Mouse (Mus musculus) liver, embryonic 16.5 days (tissue): ENCODE data around the gene Bach2. TPM values are rescaled to one million over a fixed set of nuclear protein-coding genes. Genes with fewer than 3 reads are reported as not detected.

ENCODE experiments used
- ATAC-seq: fragments of 200-750 bp; cut with Nextera tagmentation; 2 replicates; pipeline ENCODE4 v1.8.0; 2017; ENCODE audit warnings: low read depth, mild to moderate bottlenecking, moderate number of reproducible peaks, moderate library complexity
- H3K27ac ChIP-seq: fragments of 300-500 bp; sonication (generic); 2 replicates; pipeline ENCODE4 v1.5.1; 2014; ENCODE audit warnings: mild to moderate bottlenecking, low read length
- H3K27me3 ChIP-seq: fragments of 300-500 bp; sonication (generic); 2 replicates; pipeline ENCODE4 v1.6.1; 2014; ENCODE audit warnings: low read depth, low read length, mixed read lengths; ENCODE audit not compliant: control insufficient read depth, insufficient read depth
- H3K36me3 ChIP-seq: fragments of 300-500 bp; sonication (generic); 2 replicates; pipeline ENCODE4 v1.6.1; 2014; ENCODE audit warnings: mild to moderate bottlenecking; ENCODE audit not compliant: control insufficient read depth, insufficient read depth
- H3K4me1 ChIP-seq: fragments of 300-500 bp; sonication (generic); 2 replicates; pipeline ENCODE4 v1.6.1; 2014; ENCODE audit warnings: low read depth, low read length, mixed read lengths; ENCODE audit not compliant: control insufficient read depth
- H3K4me2 ChIP-seq: fragments of 300-500 bp; sonication (generic); 2 replicates; pipeline ENCODE4 v1.6.1; 2014; ENCODE audit warnings: low read depth, low read length, mixed read lengths
- H3K4me3 ChIP-seq: fragments of 300-500 bp; sonication (generic); 2 replicates; pipeline ENCODE4 v1.5.1; 2014; ENCODE audit warnings: low read depth, mild to moderate bottlenecking, low read length
- H3K9ac ChIP-seq: fragments of 300-500 bp; sonication (generic); 2 replicates; pipeline ENCODE4 v1.6.1; 2014; ENCODE audit warnings: low read depth, low read length
- H3K9me3 ChIP-seq: fragments of 300-500 bp; sonication (generic); replicated peaks from 2 replicates; pipeline ENCODE4 v1.6.1; 2016; ENCODE audit warnings: low read length; ENCODE audit not compliant: control insufficient read depth
- WGBS: fragments of 180-500 bp; shearing (Covaris S2); extraction: QIAGEN DNeasy Blood & Tissue Kit; methylation state at CpG from one replicate; pipeline ENCODE4 v1.1.7; 2014; ENCODE audit not compliant: insufficient replicate concordance; 5-methylcytosine and 5-hydroxymethylcytosine counted together
- polyA plus RNA-seq: library from polyadenylated mRNA; unstranded; fragments of >200 nt; fragmentation: Nextera tagmentation; extraction: Ambion mirVana; gene quantifications from 2 replicates; pipeline ENCODE4 v1.2.1, GENCODE M21; 2015

Gene Bach2
- polyA plus RNA-seq, 1 experiment from 2014 or later, result 1.5 TPM

GRCm38 (mm10) chr4:32324111-32324510 lies 85.5 kb downstream of the Bach2 start:
- Histone ChIP-seq H3K4me2 (no peak overlapping the region), H3K36me3 (no peaks in the 10 kb centered on the region), H3K4me1 (no peaks in the 10 kb centered on the region), H3K4me3 (no peak overlapping the region), H3K9me3 (no peaks in the 10 kb centered on the region), H3K9ac (no peak overlapping the region), H3K27me3 (no peaks in the 10 kb centered on the region), H3K27ac (no peak overlapping the region)
- ATAC-seq, result no peak
- 81% methylated on average over 6 of the region's 6 CpGs for WGBS

DNA sequence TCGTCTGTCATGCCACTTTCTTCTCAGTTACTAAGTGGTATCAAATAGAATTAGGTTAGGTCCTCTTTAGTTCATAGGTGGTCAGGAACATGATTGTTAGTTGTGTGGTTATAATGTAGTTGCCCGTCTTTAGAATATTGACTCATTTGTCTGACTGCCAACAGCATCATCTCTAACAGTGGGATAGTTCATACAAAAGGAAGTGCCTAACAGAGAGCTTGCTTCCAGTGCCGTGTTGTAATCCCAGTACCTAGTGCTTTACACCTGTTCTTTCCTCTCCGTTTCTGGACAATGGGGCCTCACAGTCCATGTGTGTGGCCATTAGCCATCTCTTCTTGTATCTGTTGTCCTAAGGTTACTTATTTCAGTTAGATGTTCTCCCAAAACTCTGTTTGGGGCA lies 86.4 kb downstream of the Bach2 start:
- Histone ChIP-seq H3K4me3 (no peak overlapping the region), H3K9ac (no peak overlapping the region), H3K4me1 (no peaks in the 10 kb centered on the region), H3K27ac (no peak overlapping the region), H3K36me3 (no peaks in the 10 kb centered on the region), H3K4me2 (no peak overlapping the region), H3K27me3 (no peaks in the 10 kb centered on the region), H3K9me3 (no peaks in the 10 kb centered on the region)
- ATAC-seq, result no peak
- 66% methylated on average over 4 of the region's 4 CpGs for WGBS

- H3K36me3 ChIP-seq, result no peaks in the 10 kb centered on the region
- no peaks in the 10 kb centered on the region for H3K9me3 ChIP-seq
- H3K4me3 ChIP-seq, result no peak overlapping the region
- H3K27ac ChIP-seq, result no peak overlapping the region
- H3K9ac ChIP-seq, result no peak overlapping the region
- ATAC-seq, result no peak
- no peaks in the 10 kb centered on the region for H3K27me3 ChIP-seq
- WGBS, result 41% methylated on average over 3 of the region's 3 CpGs
- H3K4me2 ChIP-seq, result no peak overlapping the region
- no peaks in the 10 kb centered on the region; the same call in 1 of the 2 replicates for H3K4me1 ChIP-seq
Observed at GRCm38 (mm10) chr4:32325596-32325995, 87.0 kb downstream of the Bach2 start.

GRCm38 (mm10) chr4:32326279-32326678 lies 87.7 kb downstream of the Bach2 start:
- H3K27me3 ChIP-seq, result no peaks in the 10 kb centered on the region
- H3K9me3 ChIP-seq, result no peaks in the 10 kb centered on the region
- peaks cover 2% of the 10 kb centered on the region; the same call in 1 of the 2 replicates for H3K4me1 ChIP-seq
- WGBS, result 51% methylated on average over 10 of the region's 10 CpGs
- no peak overlapping the region for H3K4me3 ChIP-seq
- ATAC-seq, result no peak
- no peak overlapping the region for H3K27ac ChIP-seq
- no peak overlapping the region for H3K4me2 ChIP-seq
- no peak overlapping the region for H3K9ac ChIP-seq
- no peaks in the 10 kb centered on the region for H3K36me3 ChIP-seq

DNA sequence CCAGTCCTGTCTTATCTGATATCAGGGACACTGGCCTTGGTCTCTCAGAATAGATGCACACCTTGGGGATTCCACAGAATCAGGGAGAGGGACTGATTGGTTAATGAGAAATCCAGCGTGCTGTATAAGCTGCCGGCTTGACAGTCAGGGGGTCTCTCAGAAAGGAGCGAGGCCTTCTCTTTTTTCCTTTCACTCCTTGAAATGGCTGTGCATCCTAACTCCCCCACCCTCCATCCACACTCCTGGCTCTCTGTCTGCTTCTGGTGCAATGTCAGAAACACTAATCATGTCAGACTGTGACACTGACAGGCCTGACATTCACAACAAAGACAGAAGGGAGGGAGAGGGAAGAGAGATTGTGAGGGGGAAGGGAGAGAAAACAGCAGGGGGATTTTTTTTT lies 88.3 kb downstream of the Bach2 start:
- no peak overlapping the region for H3K27ac ChIP-seq
- no peak overlapping the region for H3K4me3 ChIP-seq
- peaks cover 3% of the 10 kb centered on the region; the same call in 1 of the 2 replicates for H3K4me1 ChIP-seq
- no peaks in the 10 kb centered on the region for H3K27me3 ChIP-seq
- no peak overlapping the region for H3K9ac ChIP-seq
- H3K9me3 ChIP-seq, result no peaks in the 10 kb centered on the region
- H3K4me2 ChIP-seq, result no peak overlapping the region
- WGBS, result 63% methylated on average over 3 of the region's 3 CpGs
- no peak for ATAC-seq
- no peaks in the 10 kb centered on the region for H3K36me3 ChIP-seq

DNA sequence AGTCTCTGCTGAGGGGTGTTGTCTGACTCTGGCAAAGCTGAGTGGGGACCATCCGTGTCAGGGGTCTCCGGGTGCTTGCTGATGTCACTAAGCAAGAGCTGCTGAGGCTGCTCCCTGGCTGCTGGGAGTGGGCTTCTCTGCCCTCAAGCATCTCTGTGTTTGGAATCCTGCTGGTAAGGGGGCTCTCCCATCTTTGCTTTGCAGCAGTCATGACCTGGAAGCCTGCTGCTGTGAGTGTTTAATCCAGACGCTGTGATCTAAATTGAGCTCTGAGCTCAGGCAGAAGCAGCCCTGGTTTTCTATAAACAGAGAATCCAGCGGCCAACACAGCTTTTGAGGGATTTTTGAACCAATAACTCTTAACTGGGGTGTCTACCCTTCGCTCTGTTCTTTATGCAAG lies 89.0 kb downstream of the Bach2 start:
- Histone ChIP-seq H3K27me3 (no peaks in the 10 kb centered on the region), H3K9me3 (no peaks in the 10 kb centered on the region), H3K9ac (no peak overlapping the region), H3K4me1 (peaks cover 3% of the 10 kb centered on the region; the same call in 1 of the 2 replicates), H3K4me3 (no peak overlapping the region), H3K4me2 (no peak overlapping the region), H3K27ac (no peak overlapping the region), H3K36me3 (no peaks in the 10 kb centered on the region)
- 58% methylated on average over 5 of the region's 5 CpGs for WGBS
- no peak for ATAC-seq

DNA sequence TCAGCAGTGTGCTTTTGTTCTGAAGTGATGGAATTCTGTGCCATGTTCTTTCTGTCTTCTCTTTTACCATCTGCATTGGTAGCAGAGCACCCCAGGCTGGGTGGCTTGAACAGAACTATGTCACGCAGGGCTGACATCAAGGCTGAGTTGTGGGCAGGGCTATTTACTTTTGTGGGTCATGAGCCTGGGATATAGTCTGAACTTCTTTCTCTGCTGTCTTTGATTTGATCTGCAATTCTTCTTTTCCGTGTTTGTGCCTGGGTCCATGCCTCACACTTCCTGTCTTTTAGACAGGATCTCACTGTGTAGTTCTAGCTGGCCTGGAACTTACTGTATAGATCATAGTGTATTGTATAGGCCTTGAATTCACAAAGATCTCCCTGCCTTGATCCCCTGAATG lies 90.0 kb downstream of the Bach2 start:
- no peak overlapping the region for H3K9ac ChIP-seq
- H3K4me1 ChIP-seq, result peaks cover 3% of the 10 kb centered on the region; the same call in 1 of the 2 replicates
- no peaks in the 10 kb centered on the region for H3K9me3 ChIP-seq
- no peaks in the 10 kb centered on the region for H3K36me3 ChIP-seq
- no peak overlapping the region for H3K4me2 ChIP-seq
- no peak overlapping the region for H3K27ac ChIP-seq
- WGBS, result 61% methylated on average over 2 of the region's 2 CpGs
- H3K4me3 ChIP-seq, result no peak overlapping the region
- H3K27me3 ChIP-seq, result no peaks in the 10 kb centered on the region
- ATAC-seq, result no peak

- Histone ChIP-seq H3K36me3 (no peaks in the 10 kb centered on the region), H3K4me3 (no peak overlapping the region), H3K27me3 (no peaks in the 10 kb centered on the region), H3K27ac (no peak overlapping the region; the same call in 1 of the 2 replicates), H3K9ac (no peak overlapping the region), H3K4me2 (no peak overlapping the region), H3K9me3 (no peaks in the 10 kb centered on the region), H3K4me1 (peaks cover 5% of the 10 kb centered on the region; the same call in 1 of the 2 replicates)
- peak; percentile 47; the same call in 1 of the 2 replicates for ATAC-seq
- WGBS, result 35% methylated on average over 8 of the region's 8 CpGs
Observed at GRCm38 (mm10) chr4:32330584-32331314, 92.1 kb downstream of the Bach2 start.

DNA sequence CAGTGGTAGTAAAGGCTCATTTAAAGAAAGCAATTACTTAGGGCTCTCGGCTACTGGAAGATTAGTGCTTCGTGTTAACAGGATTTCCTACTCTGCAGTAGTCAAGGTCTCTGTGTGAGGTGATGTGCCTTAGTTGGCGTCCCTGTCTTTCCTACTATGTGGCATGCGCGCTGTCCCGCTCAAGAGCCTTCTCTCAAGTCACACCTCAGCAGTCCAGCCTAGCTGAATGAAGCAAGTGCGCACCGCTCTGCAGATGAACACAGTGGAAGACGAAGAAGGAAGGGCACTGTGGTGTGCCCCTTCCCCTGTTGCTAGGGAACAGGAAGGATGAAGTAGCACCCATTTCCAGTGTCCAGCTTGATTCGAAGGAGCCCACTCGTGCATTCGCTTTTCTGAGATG lies 93.4 kb downstream of the Bach2 start:
- H3K36me3 ChIP-seq, result no peaks in the 10 kb centered on the region
- no peak overlapping the region for H3K4me2 ChIP-seq
- WGBS, result 73% methylated on average over 12 of the region's 12 CpGs
- no peaks in the 10 kb centered on the region for H3K27me3 ChIP-seq
- peaks cover 17% of the 10 kb centered on the region for H3K4me1 ChIP-seq
- no peaks in the 10 kb centered on the region for H3K9me3 ChIP-seq
- H3K4me3 ChIP-seq, result no peak overlapping the region
- no peak overlapping the region for H3K9ac ChIP-seq
- H3K27ac ChIP-seq, result no peak overlapping the region
- ATAC-seq, result no peak
